Mouse (Mus musculus) heart, adult 8-10 months (tissue): ENCODE measurements around the gene Adam15. TPM values are rescaled to one million over a fixed set of nuclear protein-coding genes. Genes with fewer than 3 reads are reported as not detected.

Source experiments
- DNase-seq: peaks from one replicate; pipeline ENCODE4 v3.0.0; 2022; ENCODE audit warnings: low spot score
- total RNA-seq, 4 experiments: library from RNA; stranded (reverse); gene quantifications; 2 replicates each; pipeline ENCODE4 v1.2.4; 2022

Gene Adam15
- total RNA-seq, 4 experiments from 2014 or later: 43.3 to 52.5 (median 48.6) TPM

GRCm38 (mm10) chr3:89327371-89327870 is 22.4 kb downstream of the Adam15 start:
- no peak for DNase-seq

GRCm38 (mm10) chr3:89325882-89326281 is 23.9 kb downstream of the Adam15 start:
- no peak for DNase-seq

- peak; percentile 38 for DNase-seq
Observed at GRCm38 (mm10) chr3:89322514-89323165, 27.2 kb downstream of the Adam15 start, which contains the start of gene Efna3. Gene Efna3, minus strand, starts transcription at chr3:89322965.

DNA sequence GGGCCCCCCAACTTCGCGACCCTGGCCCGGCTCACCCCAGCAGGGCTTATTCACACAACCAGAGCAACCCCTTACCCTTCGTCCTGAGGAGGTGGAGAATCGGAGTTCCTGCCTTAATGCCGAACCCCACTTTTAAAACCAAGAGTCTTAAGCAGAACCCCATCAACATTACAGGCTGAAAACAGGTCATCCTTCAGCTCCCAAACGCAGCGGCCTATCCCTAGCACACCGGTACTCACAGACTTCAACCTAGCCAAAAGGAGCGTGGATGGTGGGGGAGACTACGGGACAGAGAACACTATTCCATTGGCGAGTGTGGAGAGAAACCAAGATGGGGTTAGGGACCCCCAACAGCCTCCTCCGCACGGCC is 27.7 kb downstream of the Adam15 start:
- no peak for DNase-seq

- DNase-seq: no peak
Observed at GRCm38 (mm10) chr3:89321183-89322130, 28.3 kb downstream of the Adam15 start.

GRCm38 (mm10) chr3:89320581-89321182 is 29.1 kb downstream of the Adam15 start:
- no peak for DNase-seq

DNA sequence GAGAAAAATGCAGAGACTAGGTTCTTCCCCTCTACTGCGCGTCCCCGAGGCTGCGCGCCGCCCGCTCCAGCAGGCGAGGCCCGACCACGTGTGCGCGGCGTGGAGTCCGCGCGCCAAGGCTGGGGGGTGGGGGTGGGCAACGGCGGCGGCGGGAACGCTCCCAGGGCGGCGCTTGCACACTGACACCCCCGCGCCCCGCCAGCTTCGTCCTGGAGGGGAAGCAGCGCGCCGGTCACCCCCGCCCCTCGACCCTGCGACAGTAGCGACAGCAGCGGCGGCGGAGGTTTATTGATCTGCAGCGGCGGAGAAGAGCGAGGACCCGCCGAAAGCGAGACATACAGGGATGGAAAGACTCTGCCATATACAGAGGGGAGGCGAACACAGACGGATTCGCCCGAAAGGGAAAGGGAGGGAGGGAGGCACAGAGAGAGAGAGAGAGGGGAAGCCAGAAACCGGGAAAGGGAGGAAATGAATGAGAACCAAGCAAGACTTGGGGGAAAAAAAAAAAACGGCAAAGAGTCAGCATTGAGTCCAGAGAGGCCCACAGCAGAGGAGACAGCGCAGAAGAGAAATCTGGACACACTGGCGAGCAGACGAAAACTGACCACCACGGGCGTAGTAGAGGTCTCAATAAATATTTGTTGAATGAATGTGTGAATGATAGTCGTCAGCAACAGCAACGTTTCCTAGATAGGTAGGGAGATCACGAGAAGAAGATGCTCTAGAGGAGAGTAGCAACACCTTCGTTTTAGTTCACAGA is 30.0 kb downstream of the Adam15 start:
- DNase-seq: no peak

DNA sequence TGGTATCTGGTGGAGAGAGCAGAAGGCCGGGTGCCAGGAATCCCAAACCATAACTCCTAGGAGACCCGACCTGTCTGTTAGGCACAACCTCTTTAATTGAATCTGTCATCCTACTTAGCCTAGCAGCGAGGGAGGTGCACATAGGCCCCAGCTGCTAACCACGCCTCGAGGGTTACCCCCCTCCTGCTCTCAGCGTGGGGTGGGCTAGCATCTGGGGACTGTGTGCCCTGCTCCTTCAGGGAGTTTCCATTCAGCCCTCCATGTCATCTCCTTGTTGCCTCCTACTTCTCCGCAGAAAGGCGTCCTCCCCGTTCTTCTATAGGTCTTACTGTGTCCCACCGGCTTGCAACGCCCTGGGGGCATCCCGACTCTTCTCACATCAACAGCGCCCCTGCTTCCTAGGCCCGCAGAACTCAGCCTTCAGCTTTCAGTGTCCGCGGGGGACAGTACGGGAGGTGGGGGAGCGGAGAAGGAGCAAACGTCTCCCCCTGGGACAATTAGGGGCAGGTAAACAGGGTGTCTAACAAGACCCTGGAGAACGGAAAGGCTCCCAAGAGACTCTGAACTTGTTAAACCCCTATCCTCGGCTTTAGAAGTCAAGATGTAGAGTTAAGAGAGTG is 30.7 kb downstream of the Adam15 start:
- no peak for DNase-seq

- DNase-seq: no peak
Observed at GRCm38 (mm10) chr3:89318316-89318715, 31.5 kb downstream of the Adam15 start.

DNA sequence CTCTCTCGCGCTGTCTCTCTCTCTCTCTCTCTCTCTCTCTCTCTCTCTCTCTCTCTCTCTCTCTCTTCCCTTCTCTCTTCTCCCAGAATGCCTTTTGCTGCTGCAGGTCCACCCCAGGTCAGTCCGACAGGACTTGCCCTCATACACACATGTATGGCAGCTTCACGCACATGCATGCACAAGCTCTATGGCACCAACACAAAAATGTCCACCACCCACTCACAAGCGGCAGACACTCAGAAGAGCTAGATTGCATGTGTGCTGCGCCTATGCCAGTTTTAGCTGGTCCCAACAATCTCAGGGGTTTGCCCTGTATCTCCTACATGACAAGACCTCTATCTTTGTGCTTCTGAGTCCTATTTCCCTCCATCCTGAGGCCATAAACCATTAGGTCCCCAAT is 32.5 kb downstream of the Adam15 start:
- DNase-seq: no peak

DNA sequence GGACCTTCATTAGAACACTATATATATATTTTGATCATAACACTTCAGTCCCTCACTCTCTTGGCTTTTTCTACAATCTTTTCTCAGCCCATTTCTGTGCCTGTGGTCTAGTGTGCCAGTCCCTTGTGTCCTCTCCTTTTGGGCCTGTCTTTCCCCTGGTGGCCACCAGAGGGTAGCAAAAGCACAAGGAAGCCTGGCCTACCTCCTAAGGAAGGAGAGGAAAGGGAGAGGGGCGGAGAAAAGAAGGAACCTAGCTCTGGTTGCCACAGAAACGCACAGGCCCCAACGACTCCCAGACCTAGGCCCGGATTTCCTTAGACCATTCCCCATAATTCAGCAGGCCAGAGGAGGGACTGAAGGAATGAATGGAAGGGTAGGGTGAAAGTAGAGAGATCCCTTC is 33.0 kb downstream of the Adam15 start:
- DNase-seq: peak; percentile 89

DNA sequence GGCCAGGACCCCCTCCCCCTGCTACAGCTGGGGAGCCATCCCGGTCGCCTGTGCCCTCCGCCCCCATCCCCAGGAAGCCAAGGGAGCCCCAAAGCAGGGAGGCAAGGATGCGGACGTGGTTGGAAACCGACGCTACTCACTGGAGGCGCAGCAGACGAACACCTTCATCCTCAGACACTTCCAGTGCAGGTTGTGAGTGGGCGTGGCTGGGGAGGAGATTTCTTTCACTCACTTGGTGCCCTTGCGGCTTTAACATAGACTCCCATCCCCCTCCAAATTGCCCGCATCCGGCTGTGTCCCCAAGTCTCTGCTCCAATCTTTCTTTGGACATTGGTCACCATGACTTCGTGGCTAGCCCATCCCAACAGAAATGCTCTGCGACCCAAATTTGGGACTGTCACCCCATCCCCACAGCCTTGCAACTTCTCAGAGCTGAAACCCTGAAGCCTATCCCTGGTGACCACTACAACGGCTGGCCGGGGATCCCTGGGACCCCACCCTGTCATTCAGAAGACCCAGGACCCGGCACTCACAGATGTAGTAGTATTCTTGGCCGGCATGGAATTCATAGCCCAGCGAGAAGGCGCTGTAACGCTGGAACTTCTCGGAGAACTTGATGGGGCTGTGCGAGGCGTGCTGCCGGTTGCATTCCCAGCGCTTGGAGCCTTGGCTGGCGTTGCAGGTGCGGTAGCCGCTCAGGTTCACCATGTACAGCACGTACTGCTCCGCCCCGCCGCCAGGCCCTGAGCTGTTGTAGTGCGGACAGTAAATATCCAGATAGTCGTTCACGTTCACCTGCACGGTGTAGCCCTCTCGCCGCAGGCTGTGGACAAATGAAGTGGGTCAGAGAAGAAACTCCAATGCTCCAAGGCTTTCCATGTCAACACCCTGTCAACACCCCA is 33.6 kb downstream of the Adam15 start:
- DNase-seq: no peak

DNA sequence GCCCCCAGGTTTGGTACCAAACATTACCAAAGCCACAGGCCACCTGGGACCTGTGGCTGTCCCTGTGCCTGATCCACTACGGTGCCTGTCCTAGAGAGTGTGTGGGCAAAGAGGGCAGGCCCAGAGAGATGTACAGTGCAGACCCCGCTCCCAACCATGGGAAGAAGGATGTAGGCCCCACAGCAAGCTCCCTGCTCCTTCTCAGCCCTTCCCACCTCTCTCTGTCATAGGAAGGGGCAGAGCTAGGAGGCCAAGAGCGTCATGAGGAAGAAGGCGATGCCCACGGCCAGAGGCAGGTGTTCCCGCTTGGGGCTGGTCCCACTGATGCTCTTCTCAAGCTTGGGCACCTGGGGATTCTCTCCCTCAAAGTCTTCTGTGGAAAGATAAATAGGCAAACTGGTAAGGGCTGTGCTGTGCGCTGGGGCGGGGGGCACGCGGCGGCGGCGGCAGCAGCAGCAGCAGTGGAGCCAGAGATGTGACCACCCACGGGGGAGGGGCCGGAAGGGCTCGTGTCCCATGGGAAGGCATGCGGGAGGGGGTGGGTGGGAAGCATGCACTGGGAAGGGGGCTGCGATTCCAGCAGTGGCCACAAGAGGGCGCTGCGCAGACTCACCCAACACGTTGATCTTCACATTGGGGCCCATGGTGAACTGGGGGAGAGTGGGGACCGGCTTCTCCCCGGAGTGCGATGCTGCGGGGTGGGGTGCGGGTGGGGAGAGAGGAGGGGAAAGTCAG is 34.4 kb downstream of the Adam15 start:
- peak; percentile 69 for DNase-seq

- DNase-seq: no peak
Observed at GRCm38 (mm10) chr3:89314791-89315190, 35.0 kb downstream of the Adam15 start.

- DNase-seq: no peak
Observed at GRCm38 (mm10) chr3:89314340-89314739, 35.5 kb downstream of the Adam15 start.

DNA sequence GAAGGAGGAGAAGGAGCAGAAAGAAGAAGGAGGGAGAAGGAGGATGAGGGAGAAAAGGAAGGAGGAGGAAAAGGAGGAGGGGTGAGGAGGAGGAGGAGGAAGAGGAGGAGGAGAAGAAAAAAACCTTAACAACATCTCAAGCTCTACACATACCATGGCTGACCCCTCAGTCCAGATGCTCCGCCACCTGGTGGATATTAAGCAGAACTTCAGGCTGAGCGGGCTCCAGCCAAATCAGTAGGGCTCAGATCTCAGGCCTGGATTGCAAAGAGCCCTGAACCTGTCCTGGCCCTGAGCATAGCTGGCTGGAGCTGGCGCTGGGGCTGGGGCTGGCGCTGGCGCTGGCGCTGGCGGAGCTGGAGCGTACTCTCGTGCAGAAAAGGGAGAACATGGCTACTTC is 41.7 kb downstream of the Adam15 start:
- DNase-seq: peak; percentile 73

GRCm38 (mm10) chr3:89305551-89306325 is 44.1 kb downstream of the Adam15 start:
- DNase-seq: no peak

DNA sequence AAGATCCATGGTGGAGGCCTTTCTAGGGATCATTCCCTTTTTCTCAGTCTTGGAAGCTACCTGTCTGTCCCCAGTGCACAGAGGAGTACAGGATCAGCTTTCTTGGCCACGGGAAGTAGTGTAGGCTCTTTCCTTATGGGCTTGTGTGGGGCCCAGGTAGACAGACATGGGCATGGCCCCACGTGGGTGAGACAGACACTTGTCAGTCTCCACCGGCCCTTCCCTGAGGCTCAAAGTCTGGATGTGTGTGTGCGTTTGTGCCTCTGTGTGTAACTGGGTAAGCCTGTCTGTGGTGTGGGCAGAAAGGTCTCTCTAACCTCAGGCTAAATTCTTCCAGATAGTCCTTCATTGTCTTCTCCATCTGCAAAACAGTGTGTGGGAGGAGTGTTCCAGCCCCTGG is 44.7 kb downstream of the Adam15 start:
- no peak for DNase-seq

DNA sequence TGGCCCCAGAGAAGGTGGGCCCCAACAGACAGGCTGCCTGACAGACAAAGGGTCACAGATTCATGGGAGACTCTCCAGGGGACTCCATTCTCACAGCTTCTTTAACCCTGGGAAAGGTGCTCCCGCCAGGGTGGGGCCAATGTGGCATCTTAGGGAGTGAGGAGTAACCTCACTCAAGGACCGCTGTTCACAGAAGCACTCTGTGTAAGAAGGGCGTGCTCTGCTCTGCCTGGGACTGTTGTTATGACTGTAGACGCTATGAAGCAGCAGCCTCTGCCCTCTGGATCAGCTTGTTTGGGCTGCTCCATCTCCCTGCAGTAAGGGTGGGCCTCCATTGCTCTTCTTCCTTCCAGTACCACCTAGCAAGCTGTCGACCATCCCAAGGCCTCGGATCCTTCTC is 45.4 kb downstream of the Adam15 start:
- no peak for DNase-seq
